Mouse (Mus musculus): ENCODE results near the gene H2-T23.
"Not testable (repeated sequence)": the region's sequence is repeated elsewhere in the genome, so short reads cannot be mapped to it uniquely, and the experiment has no call there.

H2-T23 gene

GRCm38 (mm10) chr17:36022922-36023321 is 9.7 kb downstream of the H2-T23 start:
- no peak for DNase-seq

GRCm38 (mm10) chr17:36022098-36022497 is 10.6 kb downstream of the H2-T23 start:
- no peak for DNase-seq

- no peak for DNase-seq
Measured at GRCm38 (mm10) chr17:36021309-36021708, 11.3 kb downstream of the H2-T23 start.

GRCm38 (mm10) chr17:36020191-36021073 is 12.2 kb downstream of the H2-T23 start, which contains the start of gene H2-T24:
Gene H2-T24, minus strand, starts transcription at chr17:36020560.
- DNase-seq, result peak; percentile 88

- no peak for DNase-seq
Measured at GRCm38 (mm10) chr17:36019519-36019918, 13.1 kb downstream of the H2-T23 start.

GRCm38 (mm10) chr17:36018979-36019378 is 13.7 kb downstream of the H2-T23 start:
- peak; percentile 65 for DNase-seq

GRCm38 (mm10) chr17:36017046-36017445 is 15.6 kb downstream of the H2-T23 start:
- DNase-seq, result no peak

GRCm38 (mm10) chr17:36014977-36015376 is 17.7 kb downstream of the H2-T23 start:
- no peak for DNase-seq

GRCm38 (mm10) chr17:36004409-36004808 is 28.2 kb downstream of the H2-T23 start:
- not testable (repeated sequence) for DNase-seq

GRCm38 (mm10) chr17:36003331-36003730 is 29.3 kb downstream of the H2-T23 start:
- no peak for DNase-seq

GRCm38 (mm10) chr17:36001966-36002365 is 30.7 kb downstream of the H2-T23 start:
- DNase-seq, result no peak

GRCm38 (mm10) chr17:36001121-36001897 is 31.3 kb downstream of the H2-T23 start:
- DNase-seq, result no peak

GRCm38 (mm10) chr17:36000349-36000748 is 32.3 kb downstream of the H2-T23 start:
- no peak for DNase-seq

- no peak for DNase-seq
Measured at GRCm38 (mm10) chr17:35999356-35999755, 33.3 kb downstream of the H2-T23 start.

GRCm38 (mm10) chr17:35998545-35999305 is 33.9 kb downstream of the H2-T23 start:
- DNase-seq, result no peak

- peak; percentile 24 for DNase-seq
Measured at GRCm38 (mm10) chr17:35997713-35998510, 34.7 kb downstream of the H2-T23 start.

GRCm38 (mm10) chr17:35996949-35997348 is 35.7 kb downstream of the H2-T23 start:
- DNase-seq, result peak; percentile 97

GRCm38 (mm10) chr17:35994879-35995240 is 37.8 kb downstream of the H2-T23 start:
- DNase-seq, result no peak

- DNase-seq, result peak; percentile 88
Measured at GRCm38 (mm10) chr17:35994175-35994878, 38.3 kb downstream of the H2-T23 start.

- peak; percentile 84 for DNase-seq
Measured at GRCm38 (mm10) chr17:35993675-35994074, 39.0 kb downstream of the H2-T23 start.

GRCm38 (mm10) chr17:35991781-35992180 is 40.9 kb downstream of the H2-T23 start:
- no peak for DNase-seq

Data from kidney, postnatal 14 days (tissue).